Mouse (Mus musculus): ENCODE results near the gene Cln6.
"Not testable (repeated sequence)": the region's sequence is repeated elsewhere in the genome, so short reads cannot be mapped to it uniquely, and the experiment has no call there.

The Cln6 gene

GRCm38 (mm10) chr9:62838506-62839171 is at the start of gene Cln6:
TSS of gene Cln6 (plus strand) at chr9:62838785.
- DNase-seq (ENCODE audit: extremely low read depth, low read depth, low spot score), result no peak

DNA sequence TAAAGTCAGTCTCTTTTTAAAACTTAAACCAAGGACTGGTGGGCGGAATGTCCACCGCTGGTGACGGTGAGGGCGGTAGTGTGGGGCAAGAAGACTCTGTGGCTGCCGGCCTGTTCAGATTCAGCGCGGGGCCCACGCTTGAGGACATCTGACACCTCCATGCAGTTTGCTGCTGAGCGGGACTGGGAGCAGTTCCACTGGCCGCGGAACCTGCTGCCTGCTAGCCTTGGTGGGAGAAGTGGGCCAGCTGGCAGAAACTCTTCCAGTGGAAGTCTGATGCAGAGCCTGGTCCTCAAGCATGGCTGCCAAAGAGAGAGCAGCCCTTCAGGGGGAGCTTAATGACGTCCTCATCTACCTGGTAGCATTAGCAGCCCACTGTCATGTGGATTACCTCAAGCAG is 48.7 kb upstream of the Cln6 start:
- no peak for DNase-seq (ENCODE audit: extremely low read depth, low read depth, low spot score)

DNA sequence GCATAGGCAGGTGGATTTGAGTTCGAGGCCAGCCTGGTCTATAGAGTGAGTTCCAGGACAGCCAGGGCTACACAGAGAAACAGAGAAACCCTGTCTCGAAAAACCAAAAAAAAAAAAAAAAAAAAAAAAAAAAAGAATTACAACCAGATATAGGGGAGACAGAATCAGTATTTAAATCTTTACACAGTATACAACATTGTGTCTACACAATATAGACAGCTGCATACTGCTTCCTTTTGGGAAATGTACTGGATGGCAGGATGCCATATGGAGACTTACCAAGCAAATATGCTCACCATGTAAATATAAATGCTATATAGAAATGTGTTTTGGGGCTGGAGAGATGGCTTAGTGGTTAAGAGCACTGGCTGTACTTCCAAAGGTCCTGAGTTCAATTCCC is 39.4 kb upstream of the Cln6 start:
- DNase-seq (ENCODE audit: extremely low read depth, low read depth, low spot score), result not testable (repeated sequence)

DNA sequence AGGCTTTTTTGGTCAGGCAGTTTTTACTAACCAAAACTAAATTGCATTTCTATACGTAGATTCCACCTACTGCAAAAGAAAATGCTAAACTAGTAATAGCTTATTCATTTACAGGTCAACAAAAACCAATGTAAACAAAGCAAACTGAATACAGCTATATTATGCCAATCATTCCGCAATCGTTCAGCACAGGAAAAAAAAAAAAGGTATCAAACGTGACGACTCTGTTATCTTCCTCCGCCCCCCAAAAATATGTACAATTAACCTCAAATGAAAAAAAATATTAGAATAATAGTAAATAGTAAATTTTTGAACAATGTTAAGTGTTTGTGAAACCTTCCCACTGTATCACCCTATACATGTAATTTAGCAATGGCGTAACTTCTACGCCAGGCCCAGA is 28.5 kb upstream of the Cln6 start:
- no peak for DNase-seq (ENCODE audit: extremely low read depth, low read depth, low spot score)

DNA sequence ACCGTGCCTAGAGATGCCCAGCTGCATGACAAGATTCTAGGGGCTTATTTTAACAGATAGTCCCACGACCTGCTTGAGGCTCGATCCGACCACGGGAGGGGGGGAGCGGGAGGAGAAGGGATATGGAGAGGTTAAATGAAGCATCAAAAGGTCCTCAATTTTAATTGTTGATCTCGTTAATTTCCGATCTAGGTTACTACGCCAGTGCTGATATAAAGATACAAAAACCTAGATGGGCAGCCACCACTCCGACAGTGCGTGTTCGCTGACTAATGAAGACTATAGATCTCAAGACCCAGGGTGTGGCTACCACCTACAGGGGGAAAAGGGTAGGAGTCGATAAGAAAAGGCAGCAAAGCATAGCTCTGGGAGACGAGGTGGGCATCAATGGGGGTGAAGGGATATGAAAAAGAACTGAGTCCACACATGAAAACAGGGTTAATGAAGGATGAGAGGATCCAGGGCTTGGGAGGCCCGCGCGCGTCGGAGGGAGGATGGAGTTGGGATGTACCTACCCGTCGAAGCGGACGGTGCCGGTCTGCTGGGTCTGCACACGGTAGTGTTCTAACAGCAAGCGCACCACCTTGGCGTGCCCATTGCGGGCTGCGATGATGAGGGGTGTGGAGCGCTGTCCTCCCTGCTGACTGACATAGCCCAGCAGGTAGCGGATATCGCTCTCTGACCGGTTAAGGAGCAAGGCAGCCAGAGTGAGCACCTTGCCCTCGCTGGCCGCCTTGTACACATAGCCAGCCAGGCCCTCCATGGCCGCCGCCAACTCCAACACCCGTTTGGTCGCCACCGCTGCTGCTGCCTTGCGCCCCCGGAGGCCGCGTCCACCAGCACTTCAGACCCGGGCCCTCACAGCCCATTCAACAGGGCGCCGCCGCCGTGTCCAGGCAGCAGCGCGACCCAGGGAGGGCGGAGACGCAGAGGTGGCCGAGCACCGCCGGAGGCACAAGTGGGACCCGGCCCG is 27.8 kb upstream of the Cln6 start:
- no peak for DNase-seq (ENCODE audit: extremely low read depth, low read depth, low spot score)

- DNase-seq (ENCODE audit: extremely low read depth, low read depth, low spot score), result peak; percentile 73
These were observed 27.0 kb upstream of the Cln6 start, which contains the start of gene Fem1b for GRCm38 (mm10) chr9:62811516-62812121. TSS of gene Fem1b (minus strand) at chr9:62811934.

- no peak for DNase-seq (ENCODE audit: extremely low read depth, low read depth, low spot score)
These were observed 26.2 kb upstream of the Cln6 start for GRCm38 (mm10) chr9:62812216-62813049.

DNA sequence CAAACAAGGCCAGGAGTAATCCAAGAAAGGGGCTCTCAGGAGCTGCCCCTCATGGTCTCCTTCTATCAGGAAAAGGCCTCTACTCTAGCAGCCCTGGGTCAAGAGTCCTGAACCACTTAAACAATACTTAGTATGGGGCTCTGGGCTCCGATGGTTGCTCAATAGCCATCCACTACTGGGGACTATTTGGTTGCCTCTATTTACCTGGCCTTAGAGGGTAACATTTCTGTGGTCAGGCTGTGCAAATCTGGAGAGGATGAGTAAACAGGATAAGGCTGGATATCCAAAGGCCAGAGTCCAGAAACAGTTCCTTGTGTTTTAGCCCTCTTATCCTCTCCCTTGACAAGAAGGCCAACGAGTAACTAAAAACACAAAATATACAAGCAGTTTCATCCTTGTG is 23.8 kb upstream of the Cln6 start:
- DNase-seq (ENCODE audit: extremely low read depth, low read depth, low spot score), result no peak

DNA sequence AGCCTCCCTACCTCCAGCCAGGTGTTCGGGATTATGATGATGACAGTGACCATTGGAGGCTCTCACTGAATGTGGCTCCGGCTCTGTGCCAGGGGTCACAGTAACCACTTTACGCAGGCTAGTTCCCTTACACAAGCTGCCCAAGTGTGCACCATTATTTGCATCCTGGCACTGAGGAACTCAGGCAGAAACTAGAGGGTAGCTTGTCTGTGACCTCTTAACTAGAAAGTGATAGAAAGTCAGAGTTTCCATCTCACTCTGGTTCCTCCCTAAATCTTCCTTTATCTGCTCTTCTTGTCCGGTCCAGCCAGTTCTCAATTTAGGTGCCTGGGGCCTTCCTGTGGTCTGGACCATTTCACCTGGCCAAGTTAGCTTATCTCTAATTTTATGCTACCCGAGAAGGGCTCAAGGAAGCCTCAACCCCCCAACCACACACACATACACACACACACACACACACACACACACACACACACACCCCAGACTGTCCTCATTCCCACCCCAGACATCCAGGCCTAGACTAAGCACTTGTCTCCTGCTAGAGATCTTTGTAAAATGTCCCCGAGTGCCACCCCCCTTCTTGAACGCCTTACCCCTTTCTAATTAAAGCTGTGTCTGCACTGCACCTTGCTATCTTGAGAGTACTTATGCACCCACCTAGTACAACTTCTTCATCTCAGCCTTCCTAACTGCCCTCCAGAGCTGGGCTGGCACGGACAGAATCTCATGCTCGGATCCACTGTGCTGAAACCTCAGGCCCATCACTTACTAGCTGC is 22.1 kb upstream of the Cln6 start:
- DNase-seq (ENCODE audit: extremely low read depth, low read depth, low spot score), result no peak

DNA sequence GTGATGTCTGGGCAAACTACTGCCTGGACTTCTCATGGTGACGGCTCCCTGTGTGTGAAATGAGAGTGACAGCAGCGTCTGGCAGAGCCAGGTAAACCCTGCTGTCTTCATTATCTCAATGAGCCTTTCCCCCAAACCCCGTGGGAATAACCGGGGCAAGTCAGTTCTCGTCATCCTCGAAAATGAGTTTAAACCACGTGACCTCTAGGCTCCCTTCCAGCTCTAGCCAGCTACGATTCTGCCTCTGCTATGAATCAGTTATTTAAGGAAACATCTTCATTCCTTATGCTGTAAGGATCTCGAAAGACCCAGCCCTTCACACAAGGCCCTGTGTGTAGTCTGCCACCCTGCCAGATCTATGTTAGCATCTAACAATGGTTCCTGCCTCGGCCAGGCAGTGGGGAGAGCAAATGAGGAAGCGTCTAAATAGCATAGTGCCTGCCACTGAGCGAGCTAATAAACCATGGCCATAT is 21.4 kb upstream of the Cln6 start:
- peak; percentile 89 for DNase-seq (ENCODE audit: extremely low read depth, low read depth, low spot score)

- DNase-seq (ENCODE audit: extremely low read depth, low read depth, low spot score), result peak; percentile 96
These were observed 20.6 kb upstream of the Cln6 start for GRCm38 (mm10) chr9:62817828-62818614.

GRCm38 (mm10) chr9:62819494-62819893 is 19.1 kb upstream of the Cln6 start:
- no peak for DNase-seq (ENCODE audit: extremely low read depth, low read depth, low spot score)

GRCm38 (mm10) chr9:62819910-62820309 is 18.7 kb upstream of the Cln6 start:
- DNase-seq (ENCODE audit: extremely low read depth, low read depth, low spot score), result not testable (repeated sequence)

DNA sequence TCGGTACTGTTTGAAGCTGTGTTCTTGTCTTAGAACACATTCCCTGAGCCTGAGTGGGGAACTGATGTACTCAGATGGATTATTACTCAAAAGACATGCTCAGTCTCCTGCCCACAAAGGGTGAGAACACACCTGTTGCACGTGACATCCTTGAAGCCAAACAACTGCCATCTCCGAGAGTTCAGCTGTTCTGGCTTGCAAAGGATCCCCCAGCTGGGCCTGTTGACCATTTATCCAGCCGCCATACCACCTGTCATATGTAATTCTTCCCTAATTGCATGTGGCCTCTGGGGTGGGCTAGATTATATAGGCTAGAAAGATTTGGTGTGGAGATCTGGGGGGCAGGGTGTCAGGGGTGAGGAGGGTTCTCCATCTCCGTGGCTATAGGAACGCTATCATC is 17.8 kb upstream of the Cln6 start:
- no peak for DNase-seq (ENCODE audit: extremely low read depth, low read depth, low spot score)

DNA sequence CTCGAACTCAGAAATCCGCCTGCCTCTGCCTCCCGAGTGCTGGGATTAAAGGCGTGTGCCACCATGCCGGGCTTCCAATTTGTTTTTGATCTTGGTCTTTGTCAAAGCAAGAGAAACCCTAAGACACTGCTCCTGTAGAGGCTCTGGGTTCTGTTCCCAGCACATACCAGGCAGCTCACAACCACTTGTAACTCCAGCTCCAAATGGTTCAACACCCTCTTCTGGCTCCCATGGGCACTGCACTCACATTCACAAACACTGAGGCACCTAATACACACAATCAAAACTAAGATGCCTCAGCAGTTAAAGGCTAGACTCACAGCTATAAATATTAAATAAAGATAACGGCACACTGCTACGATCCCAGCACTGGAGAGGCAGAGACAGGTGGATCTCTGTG is 16.8 kb upstream of the Cln6 start:
- DNase-seq (ENCODE audit: extremely low read depth, low read depth, low spot score), result no peak

DNA sequence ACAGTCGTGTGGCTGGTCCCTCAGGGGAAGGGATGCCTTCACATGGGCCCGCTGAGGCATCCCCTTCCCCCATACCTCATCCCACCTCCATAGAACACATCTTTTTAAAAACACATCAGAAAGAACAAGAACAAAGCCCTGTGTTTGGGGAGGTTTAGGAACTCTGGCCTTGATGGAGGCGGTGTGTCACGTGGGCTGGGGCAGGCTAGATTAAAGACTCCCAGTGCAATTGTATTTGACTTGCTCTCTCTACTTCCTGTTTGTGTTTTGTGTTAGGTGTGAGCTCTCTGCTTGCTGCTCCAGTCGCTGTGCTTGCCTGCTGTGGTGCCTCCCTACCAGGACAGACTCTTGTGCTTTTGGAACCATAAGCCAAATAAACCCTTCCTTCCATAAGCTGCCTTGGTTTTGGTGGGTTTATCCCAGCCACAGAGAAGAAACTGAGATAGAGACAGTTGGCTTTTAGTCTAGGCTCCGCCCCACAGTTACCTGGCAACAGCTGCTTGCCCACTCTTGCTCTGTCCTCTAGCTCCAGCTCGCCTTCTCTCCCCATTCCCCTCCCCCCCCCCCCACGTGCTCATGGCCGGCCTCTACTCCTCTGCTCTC is 12.7 kb upstream of the Cln6 start:
- no peak for DNase-seq (ENCODE audit: extremely low read depth, low read depth, low spot score)

DNA sequence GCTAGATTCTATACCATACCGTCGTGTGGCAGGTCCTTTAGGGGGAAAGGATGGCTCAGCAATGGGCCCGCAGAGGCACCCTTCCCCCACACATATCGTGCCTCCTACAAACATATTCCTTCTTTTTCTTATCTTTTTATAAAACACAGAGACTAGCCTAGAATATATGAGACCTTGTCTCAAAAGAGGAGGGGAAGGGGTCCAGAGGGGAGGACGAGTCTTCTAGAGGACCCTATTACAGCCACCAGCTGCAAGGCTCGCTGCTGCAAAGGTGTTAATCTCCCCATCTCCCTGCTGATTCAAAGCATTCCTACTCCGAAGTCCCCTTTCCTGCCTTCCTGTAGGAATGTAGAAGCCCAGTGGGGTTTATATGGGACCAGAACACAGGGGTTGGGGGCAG is 12.1 kb upstream of the Cln6 start:
- no peak for DNase-seq (ENCODE audit: extremely low read depth, low read depth, low spot score)

DNA sequence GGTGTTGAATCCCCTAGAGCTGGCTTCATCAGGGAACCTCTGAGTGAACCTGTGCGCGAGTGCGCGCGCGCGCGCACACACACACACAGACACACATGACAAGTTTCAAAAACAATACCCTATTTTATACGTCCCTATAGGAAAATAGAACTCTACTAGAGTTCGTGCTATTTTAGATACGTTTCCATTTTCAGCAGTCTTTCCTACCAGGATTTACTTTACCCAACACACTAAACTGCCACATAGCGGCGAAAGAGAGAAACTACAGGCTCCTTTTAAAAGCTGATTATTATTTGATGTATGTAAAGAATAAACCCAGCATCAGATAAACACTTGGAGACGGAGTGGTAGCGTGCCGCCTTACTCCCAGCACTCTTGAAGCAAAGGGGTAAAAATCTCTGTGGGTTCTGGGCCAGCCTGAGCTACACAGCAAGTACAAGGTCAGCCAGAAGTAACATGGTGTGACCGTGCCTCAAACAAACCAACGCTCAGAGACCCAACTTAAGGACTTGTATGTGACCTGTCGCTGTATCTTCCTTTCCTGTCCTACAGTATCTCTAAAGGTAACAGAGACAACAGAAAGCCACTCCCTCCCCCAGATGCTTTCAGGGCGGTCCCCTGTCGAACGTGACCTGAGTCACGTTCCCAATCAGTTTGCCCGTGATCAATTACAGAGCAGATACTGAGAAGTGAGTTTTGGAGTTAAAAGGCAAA is 10.5 kb upstream of the Cln6 start:
- DNase-seq (ENCODE audit: extremely low read depth, low read depth, low spot score), result no peak

All from fat pad, adult 2 months (tissue).